Mouse (Mus musculus) intestine, embryonic 16.5 days (tissue): ENCODE data around the gene Clic4. TPM values are rescaled to one million over a fixed set of nuclear protein-coding genes. Genes with fewer than 3 reads are reported as not detected.
A peak's percentile ranks its signal among the peaks of the same experiment; 100 is the strongest.

Experiments used
- ATAC-seq: fragments of 200-750 bp; cut with Nextera tagmentation; 2 replicates; pipeline ENCODE4 v1.8.0; 2017; ENCODE audit warnings: moderate TSS enrichment, moderate library complexity
- H3K27ac ChIP-seq: fragments of 300-500 bp; sonication (generic); 2 replicates; pipeline ENCODE4 v1.5.1; 2014; ENCODE audit warnings: mild to moderate bottlenecking, low read length
- H3K27me3 ChIP-seq: fragments of 300-500 bp; sonication (generic); replicated peaks from 2 replicates; pipeline ENCODE4 v1.6.1; 2014; ENCODE audit warnings: low read length, control low read depth, mixed read lengths; ENCODE audit not compliant: control insufficient read depth, insufficient read depth
- H3K36me3 ChIP-seq: fragments of 300-500 bp; sonication (generic); 2 replicates; pipeline ENCODE4 v1.6.1; 2014; ENCODE audit warnings: low read length, control low read depth; ENCODE audit not compliant: control insufficient read depth, insufficient read depth
- H3K4me1 ChIP-seq: fragments of 300-500 bp; sonication (generic); 2 replicates; pipeline ENCODE4 v1.6.1; 2014; ENCODE audit warnings: low read length, control low read depth, mixed read lengths; ENCODE audit not compliant: control insufficient read depth, insufficient read depth
- H3K4me2 ChIP-seq: fragments of 300-500 bp; sonication (generic); 2 replicates; pipeline ENCODE4 v1.6.1; 2014; ENCODE audit warnings: low read depth, low read length, control low read depth
- H3K4me3 ChIP-seq: fragments of 300-500 bp; sonication (generic); 2 replicates; pipeline ENCODE4 v1.5.1; 2014; ENCODE audit warnings: mild to moderate bottlenecking, low read length
- H3K9ac ChIP-seq: fragments of 300-500 bp; sonication (generic); 2 replicates; pipeline ENCODE4 v1.6.1; 2014; ENCODE audit warnings: low read depth, low read length
- H3K9me3 ChIP-seq: fragments of 300-500 bp; sonication (generic); 2 replicates; pipeline ENCODE4 v1.6.1; 2016; ENCODE audit warnings: low read length, control low read depth; ENCODE audit not compliant: control insufficient read depth
- WGBS: fragments of 180-500 bp; shearing (Covaris S2); extraction: QIAGEN DNeasy Blood & Tissue Kit; methylation state at CpG from one replicate; pipeline ENCODE4 v1.1.7; 2014; 5-methylcytosine and 5-hydroxymethylcytosine counted together
- polyA plus RNA-seq: library from polyadenylated mRNA; unstranded; fragments of >200 nt; fragmentation: Nextera tagmentation; extraction: Ambion mirVana; gene quantifications from 2 replicates; pipeline ENCODE4 v1.2.1, GENCODE M21; 2015

Clic4 gene
- polyA plus RNA-seq, 1 experiment from 2014 or later = 107 TPM

GRCm38 (mm10) chr4:135254770-135255169, 17.8 kb downstream of the Clic4 start:
- no peaks in the 10 kb centered on the region for H3K9me3 ChIP-seq
- peaks cover 38% of the 10 kb centered on the region for H3K4me1 ChIP-seq
- ATAC-seq = peak; percentile 77

DNA sequence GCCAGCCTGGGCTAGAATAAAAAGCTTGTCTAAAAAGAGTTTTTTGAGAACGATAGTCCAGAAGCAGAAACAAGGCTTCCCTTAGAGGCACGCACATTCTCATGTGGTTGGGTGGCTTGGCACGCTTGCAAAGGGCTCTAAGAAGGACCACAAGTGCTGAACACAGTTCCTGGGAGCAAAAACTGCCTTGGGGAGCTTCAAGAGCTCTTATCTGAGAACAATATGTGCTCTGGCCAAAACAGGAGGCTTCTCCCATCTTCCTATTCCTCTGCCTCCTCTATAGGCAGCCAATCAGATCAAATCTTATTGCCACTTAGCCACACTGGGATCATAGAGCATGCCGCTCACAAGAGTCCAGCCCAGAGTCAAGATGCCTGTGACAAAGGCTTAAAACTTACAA, 18.3 kb downstream of the Clic4 start:
- H3K4me1 ChIP-seq = peaks cover 37% of the 10 kb centered on the region
- ATAC-seq = no peak; the same call in 1 of the 2 replicates

More at GRCm38 (mm10) chr4:135254770-135255169, 17.8 kb downstream of the Clic4 start:
- H3K27ac ChIP-seq = peak overlapping the region; percentile 84
- no peak overlapping the region for H3K4me3 ChIP-seq
- H3K36me3 ChIP-seq = no peaks in the 10 kb centered on the region
- H3K9ac ChIP-seq = no peak overlapping the region
- no peaks in the 10 kb centered on the region for H3K27me3 ChIP-seq
- 27% methylated on average over 3 of the region's 3 CpGs for WGBS
- H3K4me2 ChIP-seq = no peak overlapping the region

GRCm38 (mm10) chr4:135253239-135254039, 19.2 kb downstream of the Clic4 start:
- no peak overlapping the region for H3K9ac ChIP-seq
- no peak overlapping the region for H3K4me2 ChIP-seq
- no peaks in the 10 kb centered on the region for H3K27me3 ChIP-seq
- H3K4me1 ChIP-seq = peaks cover 33% of the 10 kb centered on the region
- H3K4me3 ChIP-seq = no peak overlapping the region
- no peak for ATAC-seq
- no peaks in the 10 kb centered on the region for H3K36me3 ChIP-seq
- 88% methylated on average over 12 of the region's 12 CpGs for WGBS
- peak overlapping the region; percentile 79 for H3K27ac ChIP-seq
- H3K9me3 ChIP-seq = no peaks in the 10 kb centered on the region

More for the DNA sequence above, 18.3 kb downstream of the Clic4 start:
- Histone ChIP-seq H3K27me3 (no peaks in the 10 kb centered on the region), H3K27ac (peak overlapping the region; percentile 79), H3K4me2 (no peak overlapping the region), H3K9ac (no peak overlapping the region), H3K36me3 (no peaks in the 10 kb centered on the region), H3K4me3 (no peak overlapping the region), H3K9me3 (no peaks in the 10 kb centered on the region)
- 58% methylated on average over 4 of the region's 4 CpGs for WGBS

DNA sequence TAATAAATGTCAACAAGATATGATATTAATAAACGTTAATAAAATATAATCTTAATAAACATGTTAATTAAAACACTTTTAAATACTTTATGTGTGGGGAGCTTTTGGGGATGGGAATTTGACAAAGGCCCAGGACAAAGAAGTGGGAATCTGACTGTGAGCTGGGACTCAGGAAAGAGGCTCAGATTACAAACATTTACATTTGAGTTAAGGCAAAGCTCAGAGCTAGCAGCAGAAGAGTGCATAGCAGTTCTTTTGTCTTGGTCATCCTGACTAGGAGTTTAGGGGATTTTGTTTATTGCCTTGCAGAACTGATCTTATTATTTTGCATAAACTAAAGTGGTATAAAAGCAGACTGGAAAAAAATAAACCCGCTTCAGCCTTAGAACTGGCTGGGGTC, 20.8 kb downstream of the Clic4 start:
- H3K4me1 ChIP-seq = peaks cover 29% of the 10 kb centered on the region
- H3K4me2 ChIP-seq = no peak overlapping the region
- H3K9ac ChIP-seq = no peak overlapping the region
- ATAC-seq = no peak
- no peaks in the 10 kb centered on the region for H3K27me3 ChIP-seq
- H3K4me3 ChIP-seq = no peak overlapping the region
- no peaks in the 10 kb centered on the region for H3K9me3 ChIP-seq
- 37% methylated on average over 2 of the region's 2 CpGs for WGBS
- H3K27ac ChIP-seq = no peak overlapping the region
- H3K36me3 ChIP-seq = no peaks in the 10 kb centered on the region

- WGBS = 78% methylated on average over 9 of the region's 9 CpGs
- Histone ChIP-seq H3K4me2 (no peak overlapping the region), H3K27me3 (no peaks in the 10 kb centered on the region), H3K9ac (no peak overlapping the region), H3K27ac (no peak overlapping the region), H3K36me3 (no peaks in the 10 kb centered on the region), H3K4me1 (peaks cover 33% of the 10 kb centered on the region), H3K4me3 (no peak overlapping the region), H3K9me3 (no peaks in the 10 kb centered on the region)
- no peak for ATAC-seq
These were observed 24.2 kb downstream of the Clic4 start for GRCm38 (mm10) chr4:135248250-135249018.

DNA sequence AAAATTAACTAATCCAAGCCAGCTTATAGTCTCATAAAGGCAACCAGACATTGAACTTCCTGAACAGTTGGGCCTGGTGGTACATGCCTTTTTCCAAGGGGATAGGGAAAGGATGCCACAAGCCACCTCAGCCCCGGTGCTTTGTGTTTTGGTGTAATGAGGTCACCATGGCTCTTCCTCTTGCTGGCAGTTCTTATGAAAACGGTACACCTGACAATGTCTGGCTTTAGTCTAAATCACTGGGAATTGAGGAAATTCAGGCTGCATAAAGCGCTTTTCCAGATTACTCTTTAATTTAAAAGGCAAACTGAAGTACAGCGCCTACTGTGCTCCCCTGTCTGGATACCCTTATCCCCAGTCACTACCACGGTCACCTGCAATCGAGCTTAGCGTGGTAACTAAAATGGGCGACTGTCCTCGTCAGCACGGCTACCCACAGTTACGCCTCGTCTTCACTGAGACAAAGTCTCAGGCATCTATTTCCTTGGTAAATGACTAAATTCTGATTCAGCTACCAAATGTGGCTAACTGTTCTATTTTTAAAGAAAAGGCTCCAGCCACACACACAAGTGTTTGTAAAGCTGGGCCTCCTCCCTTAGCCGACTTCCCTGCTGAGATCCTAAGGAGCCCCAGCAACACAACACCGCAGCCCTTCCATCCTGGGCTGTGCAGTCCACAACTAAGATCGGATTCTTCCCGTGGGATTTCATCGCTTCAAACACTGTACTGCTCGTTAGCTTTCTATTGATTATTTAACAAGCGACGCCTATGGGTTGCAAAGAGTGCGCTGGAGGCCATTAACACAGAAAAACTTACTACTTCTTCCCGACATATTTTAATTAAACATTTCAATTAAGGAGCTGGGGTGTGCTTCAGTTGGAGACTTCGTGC, 25.5 kb downstream of the Clic4 start:
- no peak overlapping the region for H3K4me3 ChIP-seq
- H3K36me3 ChIP-seq = no peaks in the 10 kb centered on the region
- no peaks in the 10 kb centered on the region for H3K27me3 ChIP-seq
- H3K9me3 ChIP-seq = no peaks in the 10 kb centered on the region
- H3K9ac ChIP-seq = no peak overlapping the region
- 77% methylated on average over 23 of the region's 23 CpGs for WGBS
- peaks cover 26% of the 10 kb centered on the region for H3K4me1 ChIP-seq
- no peak overlapping the region; the same call in 1 of the 2 replicates for H3K27ac ChIP-seq
- ATAC-seq = no peak
- H3K4me2 ChIP-seq = no peak overlapping the region

- H3K9me3 ChIP-seq = no peaks in the 10 kb centered on the region
- H3K9ac ChIP-seq = no peak overlapping the region
- 77% methylated on average over 2 of the region's 2 CpGs for WGBS
These were observed 26.2 kb downstream of the Clic4 start for GRCm38 (mm10) chr4:135246444-135246843.

DNA sequence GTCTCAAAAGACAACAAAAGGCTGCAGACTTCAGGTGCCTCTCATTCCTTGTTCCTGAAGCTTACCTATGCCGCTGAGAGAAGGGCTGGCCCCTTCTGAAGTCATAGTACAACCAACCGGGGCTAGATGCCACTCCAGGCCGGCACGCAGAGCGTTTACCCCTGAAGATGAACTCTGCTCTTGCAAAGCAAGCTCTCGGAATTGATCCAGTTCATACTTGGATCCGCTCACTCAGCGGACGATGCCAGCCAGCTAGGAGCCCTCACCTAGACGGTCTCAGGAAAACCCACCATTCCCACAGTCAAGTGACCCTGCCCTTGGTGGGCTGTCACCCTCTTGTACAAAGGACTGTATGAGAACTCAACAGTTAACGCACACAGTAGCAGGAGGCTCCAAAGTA, 26.8 kb downstream of the Clic4 start:
- H3K9me3 ChIP-seq = no peaks in the 10 kb centered on the region
- WGBS = 78% methylated on average over 11 of the region's 11 CpGs
- no peak overlapping the region for H3K4me3 ChIP-seq
- peak overlapping the region; percentile 15; the same call in 1 of the 2 replicates for H3K9ac ChIP-seq
- ATAC-seq = peak; percentile 33; the same call in 1 of the 2 replicates
- no peaks in the 10 kb centered on the region for H3K36me3 ChIP-seq
- no peak overlapping the region for H3K4me2 ChIP-seq
- H3K4me1 ChIP-seq = peaks cover 36% of the 10 kb centered on the region
- no peak overlapping the region for H3K27ac ChIP-seq
- no peaks in the 10 kb centered on the region for H3K27me3 ChIP-seq

More at GRCm38 (mm10) chr4:135246444-135246843, 26.2 kb downstream of the Clic4 start:
- Histone ChIP-seq H3K4me3 (no peak overlapping the region), H3K4me2 (no peak overlapping the region), H3K27ac (no peak overlapping the region), H3K4me1 (peaks cover 32% of the 10 kb centered on the region), H3K27me3 (no peaks in the 10 kb centered on the region), H3K36me3 (no peaks in the 10 kb centered on the region)
- no peak for ATAC-seq

GRCm38 (mm10) chr4:135244335-135244734, 28.3 kb downstream of the Clic4 start:
- peaks cover 47% of the 10 kb centered on the region for H3K4me1 ChIP-seq
- H3K27me3 ChIP-seq = no peaks in the 10 kb centered on the region
- no peak overlapping the region for H3K27ac ChIP-seq
- H3K4me2 ChIP-seq = no peak overlapping the region
- no peaks in the 10 kb centered on the region for H3K9me3 ChIP-seq
- H3K4me3 ChIP-seq = no peak overlapping the region
- WGBS = 87% methylated on average over 3 of the region's 3 CpGs
- H3K36me3 ChIP-seq = no peaks in the 10 kb centered on the region
- ATAC-seq = no peak
- H3K9ac ChIP-seq = no peak overlapping the region
